Mouse (Mus musculus) heart, postnatal 14 days (tissue): ENCODE measurements around the gene Ms4a8a. TPM values are rescaled to one million over a fixed set of nuclear protein-coding genes. Genes with fewer than 3 reads are reported as not detected.
"Not testable (repeated sequence)": the region's sequence is repeated elsewhere in the genome, so short reads cannot be mapped to it uniquely, and the experiment has no call there.

Source experiments
- DNase-seq, 2 experiments: peaks; one replicate each; pipeline ENCODE4 v3.0.0; 2021 to 2022
- intact Hi-C: fragments of 180-260 bp; cut with DNase I; formaldehyde crosslinking; loops from one replicate; pipeline ENCODE4 v1.15.1; 2025
- long read RNA-seq, 2 experiments: library from polyadenylated mRNA; stranded (forward); transcript quantifications; one replicate each; pipeline ENCODE4 v2.0.0; 2021
- total RNA-seq, 2 experiments: library from RNA; stranded (reverse); gene quantifications; 2 replicates each; pipeline ENCODE4 v1.2.3; 2021

Ms4a8a gene
- total RNA-seq = 1 to 10 TPM; 1.8 to 2.7 TPM
- long read RNA-seq, experiment 1, partial matches to known transcripts = 1 of 1 reads
- long read RNA-seq, experiment 1, other reads (novel, unspliced or antisense) = 0 of 1 reads
- long read RNA-seq, experiment 2, partial matches to known transcripts = 0 of 1 reads
- long read RNA-seq, experiment 2, other reads (novel, unspliced or antisense) = 0 of 1 reads

DNA sequence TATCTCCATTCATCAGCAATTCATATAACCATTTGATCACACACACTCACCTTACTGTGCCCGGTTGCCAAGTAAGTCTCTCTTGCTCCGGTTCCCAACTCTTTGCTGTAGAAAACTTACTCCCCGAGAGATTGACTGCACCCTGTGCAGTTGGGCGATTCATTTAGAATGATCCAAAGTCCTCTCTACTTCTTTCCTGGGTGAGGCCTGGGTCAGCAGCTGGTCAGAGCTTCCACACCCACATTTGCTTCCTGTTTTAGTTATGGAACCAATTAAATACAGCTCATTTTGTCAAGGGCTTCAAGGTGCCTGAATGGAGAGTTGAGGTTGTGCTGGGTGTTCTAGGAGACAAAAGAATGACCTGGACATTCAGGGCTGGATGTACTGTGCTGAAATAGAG, at the start of gene Ms4a8a:
Gene Ms4a8a, minus strand, starts transcription at position 169 of the 400 bp plus-strand sequence.
- peak in 1 of 2 experiments; percentile 3 for DNase-seq
- intact Hi-C loops = no loop called here

DNA sequence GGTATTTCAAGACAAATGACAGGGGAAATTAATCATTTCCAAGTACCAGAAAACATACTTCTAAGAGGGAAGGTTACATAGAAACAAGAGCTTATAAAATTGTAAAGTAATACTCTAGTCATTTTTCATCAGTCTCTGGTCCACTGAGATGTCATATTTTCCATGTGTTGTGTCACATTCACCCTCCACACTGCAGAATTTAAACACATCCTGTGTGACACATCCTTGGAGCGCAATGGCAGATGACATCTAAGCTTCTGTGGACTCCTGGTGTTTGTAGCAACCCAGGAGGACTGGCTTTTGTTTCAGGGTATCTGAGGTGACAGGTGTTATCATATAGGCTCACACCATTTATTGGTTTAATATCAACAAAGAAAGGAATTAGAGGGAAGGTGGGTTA, 48.8 kb upstream of the Ms4a8a start:
- no peak for DNase-seq
- intact Hi-C loops = no loop called here

DNA sequence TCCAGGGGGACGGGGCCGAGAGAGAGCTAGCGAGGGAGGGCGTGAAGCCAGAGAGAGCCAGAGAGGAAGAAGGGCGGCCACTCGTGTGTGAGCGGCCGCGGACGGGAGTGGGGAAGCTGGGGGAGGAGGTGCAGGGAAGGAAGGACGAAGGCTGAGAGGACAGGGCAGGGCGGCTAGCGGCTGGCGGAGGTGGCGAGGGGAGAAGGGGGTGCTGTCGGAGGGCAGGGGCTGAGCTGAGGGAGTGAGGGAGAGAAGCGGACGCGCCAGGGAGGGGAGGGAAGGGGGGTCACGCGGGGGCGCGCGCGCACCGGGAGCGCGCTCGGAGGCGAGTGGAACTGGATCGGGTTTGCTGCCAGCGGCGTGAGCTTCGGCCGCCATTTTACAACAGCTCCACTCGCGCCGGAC, 40.1 kb upstream of the Ms4a8a start:
- intact Hi-C loops = not testable (repeated sequence)
- peak; percentile 18 to 35 for DNase-seq

GRCm38 (mm10) chr19:11119338-11119737, 38.4 kb upstream of the Ms4a8a start:
- intact Hi-C loops = no loop called here

GRCm38 (mm10) chr19:11107746-11108145, 26.8 kb upstream of the Ms4a8a start:
- intact Hi-C loops = no loop called here
- DNase-seq = peak in 1 of 2 experiments; percentile 28

More at GRCm38 (mm10) chr19:11119338-11119737, 38.4 kb upstream of the Ms4a8a start:
- DNase-seq = no peak

DNA sequence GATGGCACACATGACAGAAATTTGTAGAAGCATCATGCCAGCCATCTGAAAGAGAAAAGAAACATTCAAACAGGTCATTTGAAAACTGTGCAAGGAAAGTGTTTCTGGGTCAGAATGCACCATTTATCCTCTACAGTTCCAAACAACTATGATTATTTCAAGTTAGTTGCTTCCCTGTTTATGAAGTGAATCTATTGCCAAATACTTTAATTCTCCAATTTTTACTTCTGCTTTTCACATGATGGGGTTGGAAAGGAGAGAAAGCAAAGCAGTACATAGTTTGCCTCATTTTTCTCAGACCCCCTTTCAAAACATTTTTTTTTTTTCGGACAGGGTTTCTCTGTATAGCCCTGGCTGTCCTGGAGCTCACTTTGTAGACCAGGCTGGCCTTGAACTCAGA, 21.0 kb upstream of the Ms4a8a start:
- intact Hi-C loops = no loop called here
- DNase-seq = no peak

DNA sequence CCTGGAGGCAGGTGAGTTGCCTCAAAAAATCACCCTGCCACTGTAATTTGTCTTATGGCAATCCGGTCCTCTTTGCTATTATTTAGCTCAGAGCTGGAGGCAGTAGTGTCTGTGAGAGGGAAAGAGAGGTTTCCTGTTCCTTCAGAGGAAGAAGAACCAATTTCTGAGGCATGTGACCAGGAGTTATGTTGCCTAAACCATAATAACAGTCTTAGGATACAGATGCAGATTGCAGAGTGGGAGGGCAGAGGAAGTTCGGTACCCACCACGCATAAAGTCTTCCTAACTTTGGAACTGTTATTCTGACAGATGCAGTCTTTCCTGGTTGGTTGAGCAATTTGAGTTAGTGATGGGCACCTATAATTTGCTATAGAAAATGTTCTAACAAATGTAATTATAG, 17.5 kb upstream of the Ms4a8a start:
- no peak for DNase-seq
- intact Hi-C loops = no loop called here

DNA sequence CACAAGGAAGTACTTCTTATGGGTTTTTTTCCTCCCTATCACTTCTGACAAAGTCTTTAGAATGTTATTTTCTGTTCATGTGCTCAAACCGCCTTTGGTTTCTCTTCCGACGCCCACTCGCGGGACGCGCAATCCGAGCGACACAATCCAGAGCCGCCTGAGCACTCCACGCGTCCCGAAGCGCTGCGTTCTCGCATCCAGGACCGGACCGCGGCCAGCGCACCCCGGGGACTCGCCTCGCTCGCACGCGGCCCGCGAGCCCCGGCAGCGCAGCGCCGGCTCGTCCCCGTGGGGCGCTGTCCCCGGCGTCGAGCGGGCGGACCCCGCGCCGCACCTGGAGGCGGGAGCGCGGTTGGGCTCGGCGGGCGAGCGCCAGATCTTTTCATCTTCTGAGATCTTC, 11.2 kb upstream of the Ms4a8a start:
- intact Hi-C loops, DNase-seq: not testable (repeated sequence)

GRCm38 (mm10) chr19:11070364-11070763, 10.5 kb downstream of the Ms4a8a start:
- DNase-seq = no peak
- intact Hi-C loops = no loop called here

DNA sequence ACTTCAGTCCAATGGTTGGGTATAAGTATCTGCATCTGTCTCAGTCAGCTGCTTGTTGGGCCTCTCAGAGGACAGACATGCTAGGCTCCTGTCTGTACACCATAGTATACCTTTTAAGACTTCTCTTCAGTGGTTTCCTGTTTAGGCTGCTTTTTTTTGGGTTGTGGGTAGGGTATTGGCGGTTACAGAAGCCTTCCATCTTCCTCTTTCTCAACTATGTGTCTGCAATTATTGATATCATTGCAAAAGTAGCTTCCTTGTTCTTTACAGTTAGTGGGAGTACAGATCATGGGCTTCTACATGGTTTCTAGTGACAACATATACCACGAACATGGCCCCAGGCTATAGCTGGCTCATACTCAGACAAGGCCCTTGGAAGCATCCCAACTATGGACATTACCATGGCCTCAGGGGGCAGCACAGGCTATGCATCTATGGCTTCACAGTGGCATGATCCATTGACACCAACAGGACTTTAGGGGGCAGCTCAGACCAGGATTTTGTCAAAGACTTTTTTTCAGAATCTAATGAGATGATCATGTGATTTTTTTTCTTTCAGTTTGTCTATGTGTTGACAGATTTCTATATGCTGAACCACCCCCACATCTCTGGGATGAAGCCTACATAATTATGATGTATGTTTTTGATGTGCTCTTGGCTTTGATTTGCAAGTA, 15.6 kb downstream of the Ms4a8a start:
- intact Hi-C loops = no loop called here
- no peak for DNase-seq

- DNase-seq = no peak
- intact Hi-C loops = no loop called here
Observed at GRCm38 (mm10) chr19:11060900-11061299, 20.0 kb downstream of the Ms4a8a start.

- no peak for DNase-seq
Observed at GRCm38 (mm10) chr19:11059967-11060366, 20.9 kb downstream of the Ms4a8a start.

DNA sequence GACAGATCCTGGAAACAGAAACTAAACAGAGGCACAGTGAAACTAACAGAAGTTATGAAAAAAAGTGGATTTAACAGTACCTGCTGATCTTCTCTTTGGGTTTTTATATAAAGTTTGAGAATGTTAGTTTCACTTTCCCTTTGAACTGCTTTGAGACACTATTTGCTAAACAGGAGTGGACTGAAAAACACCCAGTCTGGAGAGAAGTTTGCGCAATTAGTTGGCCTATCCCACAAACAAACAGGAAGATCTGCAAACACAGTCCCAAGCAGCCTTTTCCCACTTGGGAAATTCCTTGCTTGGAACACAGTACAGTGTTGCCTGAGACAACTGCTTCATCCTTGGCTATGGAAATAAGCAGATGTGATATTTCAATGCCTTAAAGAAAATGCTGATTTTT, 25.2 kb downstream of the Ms4a8a start:
- intact Hi-C loops = not testable (repeated sequence)

More at GRCm38 (mm10) chr19:11059967-11060366, 20.9 kb downstream of the Ms4a8a start:
- intact Hi-C loops = no loop called here

DNA sequence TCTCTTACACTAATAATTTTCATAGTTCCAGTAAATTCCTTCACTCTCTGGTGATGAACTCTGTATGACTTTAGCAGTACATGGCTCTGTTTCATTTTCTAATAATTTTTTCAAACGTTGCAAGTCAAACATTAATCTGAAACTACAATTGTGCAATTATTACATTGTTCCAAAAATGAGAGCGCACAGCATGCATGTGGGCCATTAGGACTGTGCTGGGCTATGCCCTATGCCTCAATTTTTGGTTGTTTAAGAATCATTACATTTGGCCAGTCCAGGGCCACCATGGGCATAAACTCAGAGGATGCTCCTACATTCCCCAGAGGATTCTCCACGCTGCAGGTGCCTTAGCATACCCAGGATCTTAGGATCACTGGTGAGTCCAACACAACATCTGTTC, 27.6 kb downstream of the Ms4a8a start:
- DNase-seq = no peak
- intact Hi-C loops = no loop called here

More for the DNA sequence above, 25.2 kb downstream of the Ms4a8a start:
- DNase-seq = peak in 1 of 2 experiments; percentile 18

DNA sequence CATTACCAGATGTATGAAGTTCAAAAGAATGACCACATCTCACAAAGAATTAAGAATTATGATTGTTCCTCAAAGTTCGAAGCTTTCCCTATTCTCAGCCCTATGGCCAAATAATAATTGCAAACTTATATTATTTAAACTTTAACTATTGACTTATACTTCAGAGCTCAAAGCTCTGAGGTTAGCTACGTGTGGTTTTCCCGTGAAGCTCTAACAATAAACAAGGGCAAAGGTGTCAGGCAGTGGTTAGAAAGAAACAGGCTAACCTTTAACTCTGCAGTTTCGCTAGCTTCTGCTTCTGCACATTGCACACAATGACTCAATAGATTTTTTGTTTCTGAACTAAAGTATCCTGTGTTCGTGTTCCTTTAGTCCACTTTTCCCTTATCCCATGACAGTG, 28.0 kb downstream of the Ms4a8a start:
- no peak for DNase-seq
- intact Hi-C loops = no loop called here

DNA sequence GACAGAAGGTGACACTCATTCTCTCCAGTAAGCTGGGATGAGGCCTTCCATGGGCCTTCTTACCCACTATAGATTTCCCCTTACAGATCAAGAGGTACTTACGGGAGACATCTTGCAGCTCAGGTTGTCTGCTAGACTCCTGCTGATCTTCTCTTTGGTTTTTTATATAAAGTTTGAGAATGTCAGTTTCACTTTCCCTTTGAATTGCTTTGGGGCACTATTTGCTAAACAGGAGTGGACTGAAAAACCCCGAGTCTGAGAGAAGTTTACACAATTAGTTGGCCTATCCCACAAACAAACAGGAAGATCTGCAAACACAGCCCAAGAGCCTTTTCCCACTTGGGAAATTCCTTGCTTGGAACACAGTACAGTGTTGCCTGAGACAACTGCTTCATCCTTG, 30.6 kb downstream of the Ms4a8a start:
- DNase-seq = no peak

GRCm38 (mm10) chr19:11049426-11049825, 31.5 kb downstream of the Ms4a8a start:
- no peak for DNase-seq
- intact Hi-C loops = no loop called here

More for the DNA sequence above, 30.6 kb downstream of the Ms4a8a start:
- intact Hi-C loops = no loop called here

GRCm38 (mm10) chr19:11048503-11048902, 32.4 kb downstream of the Ms4a8a start:
- peak in 1 of 2 experiments; percentile 5 for DNase-seq
- intact Hi-C loops = no loop called here

DNA sequence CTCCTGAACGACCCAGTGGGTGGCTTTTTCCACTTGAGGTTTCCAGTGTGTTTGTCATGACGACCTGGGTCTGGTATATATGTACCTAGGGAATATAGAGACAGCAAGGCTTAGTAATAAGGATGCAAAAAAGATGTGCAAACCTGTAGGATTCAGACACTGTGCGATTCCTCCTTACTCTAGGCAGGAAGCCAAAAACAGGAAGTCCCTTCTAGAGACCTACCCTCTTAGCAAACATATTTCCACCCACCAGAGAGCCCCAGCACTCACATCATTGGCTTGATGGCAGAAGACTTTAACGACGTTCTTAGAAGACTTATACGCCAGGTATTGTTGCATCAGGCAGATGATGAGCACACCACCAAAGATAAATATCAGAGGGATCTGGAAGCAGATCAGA, 32.9 kb downstream of the Ms4a8a start:
- intact Hi-C loops = no loop called here
- DNase-seq = no peak

DNA sequence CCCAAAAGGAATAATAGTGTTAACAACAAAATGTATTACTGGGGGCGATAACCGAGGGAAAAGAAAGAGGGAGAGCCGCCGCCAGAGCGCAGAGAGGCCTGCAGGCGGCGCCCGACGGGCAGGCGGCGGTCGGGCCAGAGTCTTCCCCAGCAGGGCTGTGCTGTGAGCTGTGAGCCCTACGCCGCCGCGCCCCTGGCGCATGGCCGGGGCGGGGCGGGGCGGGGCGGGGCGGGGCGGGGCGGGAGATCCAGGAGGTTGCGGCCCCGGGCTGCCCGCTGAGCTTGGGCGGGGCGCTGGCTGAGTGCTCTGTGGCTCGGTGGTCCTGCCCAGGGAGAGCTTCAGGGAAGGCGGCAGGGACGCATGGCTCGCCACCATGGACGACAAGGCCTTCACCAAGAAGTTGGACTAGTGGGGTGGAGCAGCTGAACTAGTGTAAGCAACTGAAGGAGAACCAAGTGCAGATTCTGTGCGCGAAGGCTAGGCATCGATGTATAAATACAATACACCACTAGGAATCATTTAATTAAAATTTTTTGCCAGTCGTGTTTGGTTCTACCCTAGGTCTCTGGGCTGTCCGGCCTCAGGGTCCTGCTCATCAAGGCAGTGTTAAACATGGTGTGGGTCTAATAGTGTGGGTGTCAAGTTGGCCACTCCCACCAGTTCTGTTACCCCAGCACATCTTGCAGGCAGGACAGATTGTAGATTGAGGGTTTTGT, 35.7 kb downstream of the Ms4a8a start:
- intact Hi-C loops = no loop called here
- DNase-seq = peak; percentile 76 to 80

- intact Hi-C loops = no loop called here
- no peak for DNase-seq
Observed at GRCm38 (mm10) chr19:11044671-11044995, 36.3 kb downstream of the Ms4a8a start.

- intact Hi-C loops = no loop called here
Observed at GRCm38 (mm10) chr19:11037570-11037969, 43.3 kb downstream of the Ms4a8a start.

More at GRCm38 (mm10) chr19:11037570-11037969, 43.3 kb downstream of the Ms4a8a start:
- no peak for DNase-seq
